Mouse (Mus musculus): ENCODE data around the gene Lrrc28. TPM values are rescaled to one million over a fixed set of nuclear protein-coding genes. Genes with fewer than 3 reads are reported as not detected.

Lrrc28 gene
- polyA plus RNA-seq, 1 experiment = 41.8 TPM

- H3K4me3 ChIP-seq (ENCODE audit: insufficient read depth, low read depth, low read length) = no peak overlapping the region
- H3K4me1 ChIP-seq (ENCODE audit: control insufficient read depth, insufficient read depth, low read length) = no peaks in the 10 kb centered on the region
- no peaks in the 10 kb centered on the region for H3K36me3 ChIP-seq (ENCODE audit: control insufficient read depth, insufficient read depth, low read length)
- 73% methylated on average over 4 of the region's 4 CpGs for WGBS
- no peaks in the 10 kb centered on the region for H3K27me3 ChIP-seq (replicated peaks; ENCODE audit: control insufficient read depth, insufficient read depth, low read length)
- H3K27ac ChIP-seq (ENCODE audit: insufficient read depth, low read depth, low read length) = no peak overlapping the region
- DNase-seq = peak; percentile 39
- peak; percentile 57 for TF ChIP-seq CTCF (conservative IDR thresholded peaks at IDR 0.05; ENCODE audit: insufficient read depth, insufficient read length, low read depth, low read length)
- TF ChIP-seq POLR2A (IDR thresholded peaks at IDR 0.05; ENCODE audit: low read depth, low read length) = no peak
Observed at GRCm38 (mm10) chr7:67520959-67521358, 124.1 kb downstream of the Lrrc28 start.

- Histone ChIP-seq H3K36me3 (ENCODE audit: control insufficient read depth, insufficient read depth, low read length) (no peaks in the 10 kb centered on the region), H3K27ac (ENCODE audit: insufficient read depth, low read depth, low read length) (no peak overlapping the region), H3K27me3 (replicated peaks; ENCODE audit: control insufficient read depth, insufficient read depth, low read length) (no peaks in the 10 kb centered on the region), H3K4me3 (ENCODE audit: insufficient read depth, low read depth, low read length) (no peak overlapping the region), H3K4me1 (ENCODE audit: control insufficient read depth, insufficient read depth, low read length) (no peaks in the 10 kb centered on the region)
- no peak for DNase-seq
- WGBS = 97% methylated on average over 10 of the region's 10 CpGs
- TF ChIP-seq CTCF (conservative IDR thresholded peaks at IDR 0.05; ENCODE audit: insufficient read depth, insufficient read length, low read depth, low read length) = no peak
- TF ChIP-seq POLR2A (IDR thresholded peaks at IDR 0.05; ENCODE audit: low read depth, low read length) = no peak
Observed at GRCm38 (mm10) chr7:67520001-67520400, 125.1 kb downstream of the Lrrc28 start.

DNA sequence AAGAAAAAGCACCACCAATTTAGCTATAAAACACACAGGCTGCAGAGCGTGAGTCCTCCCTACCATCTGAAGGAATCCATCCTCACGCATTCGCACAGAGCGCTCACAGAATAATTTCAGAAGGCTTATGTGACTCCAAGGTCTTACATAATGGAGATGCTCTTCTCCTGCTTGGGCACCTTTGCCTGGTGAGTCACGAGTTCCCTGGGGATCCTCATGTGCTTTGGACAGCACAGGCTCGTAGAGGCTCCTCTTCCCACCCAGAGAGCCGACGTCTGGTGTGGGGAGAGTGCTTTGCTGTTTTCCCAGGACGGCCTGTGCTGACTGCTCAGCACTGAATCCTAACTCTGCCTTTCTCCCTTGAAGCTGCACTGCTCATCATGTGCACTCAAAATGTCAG, 129.4 kb downstream of the Lrrc28 start:
- peak; percentile 17 for DNase-seq
- WGBS = 84% methylated on average over 9 of the region's 9 CpGs
- Histone ChIP-seq H3K27ac (ENCODE audit: insufficient read depth, low read depth, low read length) (no peak overlapping the region), H3K27me3 (replicated peaks; ENCODE audit: control insufficient read depth, insufficient read depth, low read length) (no peaks in the 10 kb centered on the region), H3K4me1 (ENCODE audit: control insufficient read depth, insufficient read depth, low read length) (no peaks in the 10 kb centered on the region), H3K4me3 (ENCODE audit: insufficient read depth, low read depth, low read length) (no peak overlapping the region), H3K36me3 (ENCODE audit: control insufficient read depth, insufficient read depth, low read length) (no peaks in the 10 kb centered on the region)
- TF ChIP-seq POLR2A (IDR thresholded peaks at IDR 0.05; ENCODE audit: low read depth, low read length) (no peak), CTCF (conservative IDR thresholded peaks at IDR 0.05; ENCODE audit: insufficient read depth, insufficient read length, low read depth, low read length) (no peak)

DNA sequence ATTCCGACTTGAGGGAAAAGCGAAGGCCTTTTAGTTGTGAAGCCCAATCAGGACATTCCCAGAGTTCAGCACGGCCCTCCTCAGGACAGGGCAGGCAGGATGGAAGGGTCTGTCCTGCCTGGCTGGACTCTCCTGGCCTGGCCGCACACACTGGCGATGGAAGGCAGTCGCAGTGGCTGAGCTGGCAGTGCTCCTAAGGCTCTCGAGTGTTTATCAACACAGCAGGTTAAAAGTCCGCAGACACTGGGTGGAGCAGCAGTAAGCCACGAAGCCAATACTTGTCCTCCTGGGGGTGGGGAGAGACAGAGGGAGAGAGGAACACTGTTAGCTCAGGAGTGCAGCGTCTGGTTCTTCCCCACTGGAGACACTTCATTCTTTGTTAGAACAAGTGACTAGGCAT, 130.2 kb downstream of the Lrrc28 start:
- Histone ChIP-seq H3K27me3 (replicated peaks; ENCODE audit: control insufficient read depth, insufficient read depth, low read length) (no peaks in the 10 kb centered on the region), H3K27ac (ENCODE audit: insufficient read depth, low read depth, low read length) (no peak overlapping the region), H3K36me3 (ENCODE audit: control insufficient read depth, insufficient read depth, low read length) (no peaks in the 10 kb centered on the region), H3K4me1 (ENCODE audit: control insufficient read depth, insufficient read depth, low read length) (no peaks in the 10 kb centered on the region), H3K4me3 (ENCODE audit: insufficient read depth, low read depth, low read length) (no peak overlapping the region)
- 28% methylated on average over 10 of the region's 10 CpGs for WGBS
- no peak for TF ChIP-seq POLR2A (IDR thresholded peaks at IDR 0.05; ENCODE audit: low read depth, low read length)
- no peak; the same call in 1 of the 2 replicates for TF ChIP-seq CTCF (conservative IDR thresholded peaks at IDR 0.05; ENCODE audit: insufficient read depth, insufficient read length, low read depth, low read length)
- peak; percentile 91 for DNase-seq

DNA sequence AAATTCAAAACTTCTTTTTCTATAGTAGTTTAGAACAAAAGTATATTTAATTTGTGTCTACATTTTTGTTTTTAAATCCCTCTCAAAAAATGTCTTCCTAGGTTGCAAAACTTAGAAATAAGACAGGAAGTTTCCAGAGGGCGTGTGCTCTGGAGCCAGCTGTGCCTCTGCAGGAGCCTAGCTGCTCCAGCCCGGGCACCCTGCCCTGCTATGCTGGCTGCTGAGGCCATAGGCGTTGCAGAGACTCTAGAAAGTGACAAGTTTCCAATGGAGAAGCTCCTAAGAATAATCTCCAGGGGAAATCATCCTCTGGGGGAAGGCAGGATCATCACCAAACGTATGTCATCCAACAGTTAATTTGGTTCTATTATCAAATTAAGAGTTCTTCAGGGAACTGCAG, 130.7 kb downstream of the Lrrc28 start:
- WGBS = 62% methylated on average over 4 of the region's 4 CpGs
- DNase-seq = peak; percentile 24
- Histone ChIP-seq H3K4me3 (ENCODE audit: insufficient read depth, low read depth, low read length) (no peak overlapping the region), H3K27me3 (replicated peaks; ENCODE audit: control insufficient read depth, insufficient read depth, low read length) (no peaks in the 10 kb centered on the region), H3K4me1 (ENCODE audit: control insufficient read depth, insufficient read depth, low read length) (no peaks in the 10 kb centered on the region), H3K36me3 (ENCODE audit: control insufficient read depth, insufficient read depth, low read length) (no peaks in the 10 kb centered on the region), H3K27ac (ENCODE audit: insufficient read depth, low read depth, low read length) (no peak overlapping the region)
- TF ChIP-seq CTCF (conservative IDR thresholded peaks at IDR 0.05; ENCODE audit: insufficient read depth, insufficient read length, low read depth, low read length) = no peak
- no peak for TF ChIP-seq POLR2A (IDR thresholded peaks at IDR 0.05; ENCODE audit: low read depth, low read length)

GRCm38 (mm10) chr7:67513656-67514055, 131.4 kb downstream of the Lrrc28 start:
- TF ChIP-seq POLR2A (IDR thresholded peaks at IDR 0.05; ENCODE audit: low read depth, low read length) = no peak
- TF ChIP-seq CTCF (conservative IDR thresholded peaks at IDR 0.05; ENCODE audit: insufficient read depth, insufficient read length, low read depth, low read length) = no peak
- Histone ChIP-seq H3K4me3 (ENCODE audit: insufficient read depth, low read depth, low read length) (no peak overlapping the region), H3K36me3 (ENCODE audit: control insufficient read depth, insufficient read depth, low read length) (no peaks in the 10 kb centered on the region), H3K4me1 (ENCODE audit: control insufficient read depth, insufficient read depth, low read length) (no peaks in the 10 kb centered on the region), H3K27me3 (replicated peaks; ENCODE audit: control insufficient read depth, insufficient read depth, low read length) (no peaks in the 10 kb centered on the region), H3K27ac (ENCODE audit: insufficient read depth, low read depth, low read length) (no peak overlapping the region)
- no peak for DNase-seq
- WGBS = 81% methylated on average over 4 of the region's 4 CpGs

DNA sequence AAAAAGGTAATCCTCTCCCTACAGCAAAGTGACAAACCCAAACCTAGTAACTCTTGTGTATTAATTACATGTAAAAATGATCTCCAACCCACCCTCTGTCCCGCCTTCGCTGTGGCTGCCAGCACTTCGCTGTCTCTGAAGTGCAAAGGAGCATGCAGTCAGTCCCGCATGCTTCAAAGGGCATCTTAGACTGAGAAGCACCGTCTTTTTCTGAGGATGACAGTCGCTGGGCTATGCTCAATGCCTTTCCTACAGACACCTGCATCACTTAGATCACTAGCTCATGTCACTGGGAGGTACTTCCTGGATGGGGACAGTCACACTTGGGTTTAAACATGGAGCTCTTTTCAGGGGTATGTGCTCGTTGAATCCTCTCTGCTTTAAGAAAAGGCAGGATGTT, 133.5 kb downstream of the Lrrc28 start:
- Histone ChIP-seq H3K36me3 (ENCODE audit: control insufficient read depth, insufficient read depth, low read length) (no peaks in the 10 kb centered on the region), H3K4me3 (ENCODE audit: insufficient read depth, low read depth, low read length) (no peak overlapping the region), H3K27me3 (replicated peaks; ENCODE audit: control insufficient read depth, insufficient read depth, low read length) (no peaks in the 10 kb centered on the region), H3K4me1 (ENCODE audit: control insufficient read depth, insufficient read depth, low read length) (no peaks in the 10 kb centered on the region), H3K27ac (ENCODE audit: insufficient read depth, low read depth, low read length) (no peak overlapping the region)
- no peak for TF ChIP-seq POLR2A (IDR thresholded peaks at IDR 0.05; ENCODE audit: low read depth, low read length)
- no peak for TF ChIP-seq CTCF (conservative IDR thresholded peaks at IDR 0.05; ENCODE audit: insufficient read depth, insufficient read length, low read depth, low read length)
- WGBS = 82% methylated on average over 7 of the region's 7 CpGs
- no peak for DNase-seq
